Mouse (Mus musculus): ENCODE measurements around the gene Apela. TPM values are rescaled to one million over a fixed set of nuclear protein-coding genes. Genes with fewer than 3 reads are reported as not detected.

Gene Apela
- polyA plus RNA-seq (2016; fragmentation: Nextera tagmentation; extraction: Ambion mirVana): 3.3 and 4.2 TPM in 2 replicates

GRCm38 (mm10) chr8:65037117-65037533 lies at the start of gene Apela:
TSS of gene Apela (minus strand) at chr8:65037336.
- H3K4me2 ChIP-seq (replicated peaks): peak within 1 kb of the TSS; percentile 55
- no peak within 1 kb of the TSS for H3K27ac ChIP-seq
- no peaks in the 10 kb centered on the region for H3K36me3 ChIP-seq
- no peaks in the 10 kb centered on the region for H3K4me1 ChIP-seq
- no peaks in the 10 kb centered on the region for H3K27me3 ChIP-seq
- H3K9ac ChIP-seq: no peak within 1 kb of the TSS
- no peaks in the 10 kb centered on the region for H3K9me3 ChIP-seq
- WGBS: under 1% methylated on average over 8 of the region's 8 CpGs
- H3K4me3 ChIP-seq: peak within 1 kb of the TSS; percentile 25
- ATAC-seq (ENCODE audit: insufficient number of reproducible peaks, insufficient read depth, low FRiP score, low TSS enrichment): peak; percentile 72; the same call in 1 of the 2 replicates

GRCm38 (mm10) chr8:65085680-65086079 lies 48.5 kb upstream of the Apela start:
- Histone ChIP-seq H3K9ac (no peak overlapping the region), H3K4me3 (no peak overlapping the region), H3K4me2 (replicated peaks) (no peak overlapping the region), H3K27me3 (no peaks in the 10 kb centered on the region), H3K36me3 (no peaks in the 10 kb centered on the region), H3K27ac (no peak overlapping the region), H3K9me3 (no peaks in the 10 kb centered on the region), H3K4me1 (no peaks in the 10 kb centered on the region)
- WGBS: 78% methylated on average over 2 of the region's 2 CpGs
- no peak for ATAC-seq (ENCODE audit: insufficient number of reproducible peaks, insufficient read depth, low FRiP score, low TSS enrichment)

- Histone ChIP-seq H3K4me1 (no peaks in the 10 kb centered on the region), H3K4me2 (replicated peaks) (no peak overlapping the region), H3K36me3 (no peaks in the 10 kb centered on the region), H3K27ac (no peak overlapping the region), H3K9me3 (no peaks in the 10 kb centered on the region), H3K4me3 (no peak overlapping the region), H3K27me3 (no peaks in the 10 kb centered on the region), H3K9ac (no peak overlapping the region)
- WGBS: 78% methylated on average over 9 of the region's 9 CpGs
- ATAC-seq (ENCODE audit: insufficient number of reproducible peaks, insufficient read depth, low FRiP score, low TSS enrichment): no peak
Measured at GRCm38 (mm10) chr8:65080731-65081130, 43.6 kb upstream of the Apela start.

GRCm38 (mm10) chr8:65074733-65075132 lies 37.6 kb upstream of the Apela start, which contains the start of gene Gm10663:
TSS of gene Gm10663 (plus strand) at chr8:65075033.
- H3K4me2 ChIP-seq (replicated peaks): no peak within 1 kb of the TSS
- no peaks in the 10 kb centered on the region for H3K36me3 ChIP-seq
- no peak within 1 kb of the TSS for H3K9ac ChIP-seq
- H3K9me3 ChIP-seq: no peaks in the 10 kb centered on the region
- WGBS: 95% methylated on average over 2 of the region's 2 CpGs
- ATAC-seq (ENCODE audit: insufficient number of reproducible peaks, insufficient read depth, low FRiP score, low TSS enrichment): no peak
- no peak within 1 kb of the TSS for H3K27ac ChIP-seq
- no peak within 1 kb of the TSS for H3K4me3 ChIP-seq
- no peaks in the 10 kb centered on the region for H3K27me3 ChIP-seq
- H3K4me1 ChIP-seq: no peaks in the 10 kb centered on the region

- H3K9me3 ChIP-seq: no peaks in the 10 kb centered on the region
- no peak overlapping the region for H3K9ac ChIP-seq
- H3K4me3 ChIP-seq: no peak overlapping the region
- H3K27ac ChIP-seq: no peak overlapping the region
- H3K4me1 ChIP-seq: no peaks in the 10 kb centered on the region
- ATAC-seq (ENCODE audit: insufficient number of reproducible peaks, insufficient read depth, low FRiP score, low TSS enrichment): no peak
- no peaks in the 10 kb centered on the region for H3K27me3 ChIP-seq
- WGBS: 73% methylated on average over 4 of the region's 4 CpGs
- no peaks in the 10 kb centered on the region for H3K36me3 ChIP-seq
- no peak overlapping the region for H3K4me2 ChIP-seq (replicated peaks)
Measured at GRCm38 (mm10) chr8:65070996-65071395, 33.9 kb upstream of the Apela start.

GRCm38 (mm10) chr8:65068473-65068819 lies 31.3 kb upstream of the Apela start:
- Histone ChIP-seq H3K9me3 (no peaks in the 10 kb centered on the region), H3K36me3 (no peaks in the 10 kb centered on the region), H3K27ac (no peak overlapping the region), H3K4me1 (no peaks in the 10 kb centered on the region), H3K4me3 (no peak overlapping the region), H3K27me3 (no peaks in the 10 kb centered on the region), H3K9ac (no peak overlapping the region), H3K4me2 (replicated peaks) (no peak overlapping the region)
- ATAC-seq (ENCODE audit: insufficient number of reproducible peaks, insufficient read depth, low FRiP score, low TSS enrichment): no peak
- 76% methylated on average over 4 of the region's 4 CpGs for WGBS

- H3K27ac ChIP-seq: no peak overlapping the region
- H3K36me3 ChIP-seq: no peaks in the 10 kb centered on the region
- 45% methylated on average over 10 of the region's 10 CpGs for WGBS
- no peaks in the 10 kb centered on the region for H3K9me3 ChIP-seq
- H3K4me1 ChIP-seq: no peaks in the 10 kb centered on the region
- no peak overlapping the region for H3K4me2 ChIP-seq (replicated peaks)
- ATAC-seq (ENCODE audit: insufficient number of reproducible peaks, insufficient read depth, low FRiP score, low TSS enrichment): no peak
- H3K27me3 ChIP-seq: no peaks in the 10 kb centered on the region
- no peak overlapping the region for H3K9ac ChIP-seq
- no peak overlapping the region for H3K4me3 ChIP-seq
Measured at GRCm38 (mm10) chr8:65067694-65068472, 30.7 kb upstream of the Apela start.

- WGBS: 84% methylated on average over 4 of the region's 4 CpGs
- Histone ChIP-seq H3K27ac (no peak overlapping the region), H3K4me3 (no peak overlapping the region), H3K4me1 (no peaks in the 10 kb centered on the region), H3K36me3 (no peaks in the 10 kb centered on the region), H3K4me2 (replicated peaks) (no peak overlapping the region), H3K9ac (no peak overlapping the region), H3K27me3 (no peaks in the 10 kb centered on the region), H3K9me3 (no peaks in the 10 kb centered on the region)
- ATAC-seq (ENCODE audit: insufficient number of reproducible peaks, insufficient read depth, low FRiP score, low TSS enrichment): no peak
Measured at GRCm38 (mm10) chr8:65067031-65067430, 29.9 kb upstream of the Apela start.

- Histone ChIP-seq H3K4me3 (no peak overlapping the region), H3K4me2 (replicated peaks) (no peak overlapping the region), H3K9ac (no peak overlapping the region), H3K27ac (no peak overlapping the region), H3K36me3 (no peaks in the 10 kb centered on the region), H3K27me3 (no peaks in the 10 kb centered on the region), H3K4me1 (no peaks in the 10 kb centered on the region), H3K9me3 (no peaks in the 10 kb centered on the region; the same call in 1 of the 2 replicates)
- ATAC-seq (ENCODE audit: insufficient number of reproducible peaks, insufficient read depth, low FRiP score, low TSS enrichment): no peak
- 88% methylated on average over 3 of the region's 3 CpGs for WGBS
Measured at GRCm38 (mm10) chr8:65065622-65066021, 28.5 kb upstream of the Apela start.

GRCm38 (mm10) chr8:65064071-65064470 lies 26.9 kb upstream of the Apela start:
- no peak overlapping the region for H3K27ac ChIP-seq
- no peaks in the 10 kb centered on the region for H3K4me1 ChIP-seq
- no peaks in the 10 kb centered on the region; the same call in 1 of the 2 replicates for H3K9me3 ChIP-seq
- no peak overlapping the region for H3K9ac ChIP-seq
- no peaks in the 10 kb centered on the region for H3K27me3 ChIP-seq
- no peak overlapping the region for H3K4me3 ChIP-seq
- H3K4me2 ChIP-seq (replicated peaks): no peak overlapping the region
- ATAC-seq (ENCODE audit: insufficient number of reproducible peaks, insufficient read depth, low FRiP score, low TSS enrichment): no peak
- H3K36me3 ChIP-seq: no peaks in the 10 kb centered on the region
- 52% methylated on average over 2 of the region's 2 CpGs for WGBS

GRCm38 (mm10) chr8:65062195-65062594 lies 25.1 kb upstream of the Apela start:
- H3K9ac ChIP-seq: no peak overlapping the region
- no peak overlapping the region for H3K27ac ChIP-seq
- no peaks in the 10 kb centered on the region for H3K36me3 ChIP-seq
- H3K27me3 ChIP-seq: no peaks in the 10 kb centered on the region
- no peaks in the 10 kb centered on the region; the same call in 1 of the 2 replicates for H3K9me3 ChIP-seq
- WGBS: 76% methylated on average over 4 of the region's 4 CpGs
- H3K4me1 ChIP-seq: no peaks in the 10 kb centered on the region
- H3K4me3 ChIP-seq: no peak overlapping the region
- no peak overlapping the region for H3K4me2 ChIP-seq (replicated peaks)
- no peak for ATAC-seq (ENCODE audit: insufficient number of reproducible peaks, insufficient read depth, low FRiP score, low TSS enrichment)

- Histone ChIP-seq H3K4me3 (no peak overlapping the region), H3K4me1 (no peaks in the 10 kb centered on the region; the same call in 1 of the 2 replicates), H3K27ac (no peak overlapping the region), H3K4me2 (replicated peaks) (no peak overlapping the region), H3K27me3 (no peaks in the 10 kb centered on the region), H3K9ac (no peak overlapping the region), H3K36me3 (no peaks in the 10 kb centered on the region), H3K9me3 (no peaks in the 10 kb centered on the region; the same call in 1 of the 2 replicates)
- 92% methylated on average over 4 of the region's 4 CpGs for WGBS
- 0 out of 2 replicates have a peak, but pooled peaks have one; percentile 35 for ATAC-seq (ENCODE audit: insufficient number of reproducible peaks, insufficient read depth, low FRiP score, low TSS enrichment)
Measured at GRCm38 (mm10) chr8:65056722-65057121, 19.6 kb upstream of the Apela start.

Measured in embryonic facial prominence, embryonic 12.5 days (tissue).